Mouse (Mus musculus): Measurements from ENCODE around the gene Epha4. TPM values are rescaled to one million over a fixed set of nuclear protein-coding genes. Genes with fewer than 3 reads are reported as not detected.

The Epha4 gene
- total RNA-seq (2014; rRNA removed) (66.6 and 68.8 TPM in 2 replicates), polyA plus RNA-seq (2015; fragmentation: Nextera tagmentation; extraction: Ambion mirVana) (23.3 and 26.6 TPM in 2 replicates)

DNA sequence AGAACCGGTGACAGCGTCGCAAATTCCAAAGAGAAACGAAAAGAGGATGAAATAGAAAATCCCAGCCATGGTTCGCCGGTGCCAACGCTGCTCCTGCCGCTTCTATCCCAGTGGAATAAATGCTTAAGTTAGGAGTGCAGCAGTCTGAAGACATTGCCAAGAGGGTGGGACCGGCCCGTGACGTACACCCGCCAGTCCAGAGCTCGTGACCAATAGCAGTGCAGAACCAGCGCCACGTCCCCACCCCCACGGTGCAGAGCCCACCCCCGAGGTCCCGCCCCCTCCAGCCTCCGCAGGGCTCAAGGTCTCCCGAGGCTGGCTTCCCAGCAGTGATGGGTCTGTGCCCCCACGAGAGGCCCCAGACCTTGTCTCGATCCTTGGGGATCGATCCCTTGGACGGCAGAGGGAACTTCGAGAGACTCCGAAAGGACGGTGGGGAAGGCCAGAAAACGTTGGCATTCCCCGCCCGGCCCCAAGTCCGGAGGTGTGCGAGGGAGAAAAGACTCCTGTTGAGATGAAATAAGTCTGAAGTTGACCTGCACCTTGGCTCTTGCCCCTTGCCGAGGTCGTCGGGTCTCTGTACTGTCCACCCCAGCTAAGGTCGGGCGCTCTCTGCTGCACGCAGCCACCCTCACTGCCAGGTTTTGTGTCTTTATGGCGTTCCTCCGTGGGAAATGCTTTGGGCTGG lies at the start of gene Epha4:
Gene Epha4, minus strand, starts transcription at position 126 of the 688 bp plus-strand sequence.
- WGBS = under 1% methylated on average over 38 of the region's 40 CpGs
- H3K36me3 ChIP-seq (ENCODE audit: insufficient read depth, low read length) = no peaks in the 10 kb centered on the region
- peak within 1 kb of the TSS; percentile 61 for H3K4me3 ChIP-seq (ENCODE audit: low read depth, low read length)
- H3K27ac ChIP-seq (ENCODE audit: low read depth, low read length) = peak within 1 kb of the TSS; percentile 70
- DNase-seq (ENCODE audit: low spot score) (peak; percentile 93), ATAC-seq (ENCODE audit: low FRiP score) (peak; percentile 95)
- H3K9ac ChIP-seq (replicated peaks; ENCODE audit: low read length, poor library complexity, severe bottlenecking) = peak within 1 kb of the TSS; percentile 51
- peak within 1 kb of the TSS; percentile 79 for H3K4me2 ChIP-seq (ENCODE audit: low read depth, low read length, poor library complexity, severe bottlenecking)
- no peaks in the 10 kb centered on the region for H3K9me3 ChIP-seq (ENCODE audit: low read length)
- peaks cover 6% of the 10 kb centered on the region; the same call in 1 of the 2 replicates for H3K4me1 ChIP-seq (ENCODE audit: insufficient read depth, low read length)
- no peak for TF ChIP-seq CTCF (IDR thresholded peaks at IDR 0.05)
- H3K27me3 ChIP-seq (ENCODE audit: insufficient read depth, low read length) = no peaks in the 10 kb centered on the region

DNA sequence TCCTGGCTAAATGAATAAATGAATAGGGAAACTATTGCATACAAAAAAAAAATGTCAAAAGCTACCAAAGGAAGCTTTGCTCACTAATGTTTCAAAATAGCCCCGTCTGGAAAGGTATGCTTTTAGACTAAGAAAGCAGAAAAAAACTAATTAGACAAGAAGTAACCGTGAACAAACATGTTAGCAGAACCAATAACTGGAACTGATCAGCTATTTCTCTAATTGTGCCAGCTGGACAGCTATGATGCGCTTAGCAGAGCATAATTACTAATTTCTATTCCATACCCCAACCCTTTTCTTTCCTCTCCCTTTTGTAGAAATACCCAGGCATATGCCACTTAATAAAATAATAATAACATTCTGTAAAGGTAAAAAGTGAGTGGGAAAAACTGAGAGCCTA lies 41.3 kb upstream of the Epha4 start:
- no peaks in the 10 kb centered on the region for H3K27me3 ChIP-seq (ENCODE audit: insufficient read depth, low read length)
- no peak overlapping the region for H3K4me3 ChIP-seq (ENCODE audit: low read depth, low read length)
- no peak for DNase-seq (ENCODE audit: low spot score)
- no peak for TF ChIP-seq CTCF (IDR thresholded peaks at IDR 0.05)
- ATAC-seq (ENCODE audit: low FRiP score) = no peak
- H3K9ac ChIP-seq (replicated peaks; ENCODE audit: low read length, poor library complexity, severe bottlenecking) = no peak overlapping the region
- H3K9me3 ChIP-seq (ENCODE audit: low read length) = no peaks in the 10 kb centered on the region
- H3K36me3 ChIP-seq (ENCODE audit: insufficient read depth, low read length) = no peaks in the 10 kb centered on the region
- H3K4me2 ChIP-seq (ENCODE audit: low read depth, low read length, poor library complexity, severe bottlenecking) = no peak overlapping the region
- no peaks in the 10 kb centered on the region for H3K4me1 ChIP-seq (ENCODE audit: insufficient read depth, low read length)
- WGBS = 31% methylated on average over 3 of the region's 3 CpGs
- no peak overlapping the region for H3K27ac ChIP-seq (ENCODE audit: low read depth, low read length)

DNA sequence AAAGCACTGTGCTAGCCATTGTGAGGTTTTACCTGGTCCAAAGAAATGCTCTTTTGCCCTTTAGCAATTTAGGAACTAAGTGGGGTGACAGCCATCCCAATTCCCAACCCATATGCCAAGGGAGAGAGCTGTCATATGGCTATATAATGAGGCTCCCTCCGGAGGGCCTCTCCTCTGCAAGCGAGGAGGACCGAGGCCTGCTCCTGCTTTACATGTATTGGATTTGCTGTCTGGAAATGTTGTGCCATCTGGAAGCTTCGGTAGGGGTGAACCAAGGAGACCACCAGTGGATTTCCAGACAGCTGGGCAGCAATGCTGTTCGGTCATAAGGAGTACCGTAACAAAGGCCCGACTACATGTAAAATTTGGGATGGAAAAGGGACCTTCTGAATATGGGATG lies 37.0 kb upstream of the Epha4 start:
- no peak overlapping the region for H3K4me3 ChIP-seq (ENCODE audit: low read depth, low read length)
- WGBS = 74% methylated on average over 7 of the region's 7 CpGs
- H3K4me1 ChIP-seq (ENCODE audit: insufficient read depth, low read length) = no peaks in the 10 kb centered on the region
- DNase-seq (ENCODE audit: low spot score) = peak; percentile 38
- H3K27me3 ChIP-seq (ENCODE audit: insufficient read depth, low read length) = no peaks in the 10 kb centered on the region
- no peak for ATAC-seq (ENCODE audit: low FRiP score)
- no peak overlapping the region for H3K4me2 ChIP-seq (ENCODE audit: low read depth, low read length, poor library complexity, severe bottlenecking)
- TF ChIP-seq CTCF (IDR thresholded peaks at IDR 0.05) = no peak
- H3K36me3 ChIP-seq (ENCODE audit: insufficient read depth, low read length) = no peaks in the 10 kb centered on the region
- H3K27ac ChIP-seq (ENCODE audit: low read depth, low read length) = no peak overlapping the region
- no peaks in the 10 kb centered on the region for H3K9me3 ChIP-seq (ENCODE audit: low read length)
- no peak overlapping the region for H3K9ac ChIP-seq (replicated peaks; ENCODE audit: low read length, poor library complexity, severe bottlenecking)

DNA sequence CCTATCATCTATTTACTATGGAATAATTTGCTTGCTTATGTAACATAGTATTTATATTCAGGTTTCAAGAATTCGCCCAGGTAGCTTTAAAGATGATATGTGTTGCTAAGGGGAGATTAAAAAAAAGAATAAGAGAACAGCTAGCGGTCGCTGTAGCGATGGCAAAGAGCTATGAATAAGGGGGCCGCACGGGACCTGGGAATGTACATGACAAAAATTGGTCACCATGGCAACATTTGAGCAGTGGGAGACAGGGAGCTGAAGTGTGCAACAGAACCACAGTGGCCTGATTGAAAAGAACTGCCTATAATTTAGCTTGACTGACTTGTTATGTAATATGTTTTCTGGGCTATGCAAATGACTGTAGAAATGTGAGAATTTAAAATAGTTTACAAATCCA lies 30.8 kb upstream of the Epha4 start:
- no peak overlapping the region for H3K4me3 ChIP-seq (ENCODE audit: low read depth, low read length)
- H3K9ac ChIP-seq (replicated peaks; ENCODE audit: low read length, poor library complexity, severe bottlenecking) = no peak overlapping the region
- peak; percentile 78; the same call in 1 of the 2 replicates for ATAC-seq (ENCODE audit: low FRiP score)
- H3K36me3 ChIP-seq (ENCODE audit: insufficient read depth, low read length) = no peaks in the 10 kb centered on the region
- H3K4me1 ChIP-seq (ENCODE audit: insufficient read depth, low read length) = peaks cover 7% of the 10 kb centered on the region
- WGBS = 16% methylated on average over 6 of the region's 6 CpGs
- no peaks in the 10 kb centered on the region for H3K27me3 ChIP-seq (ENCODE audit: insufficient read depth, low read length)
- H3K9me3 ChIP-seq (ENCODE audit: low read length) = no peaks in the 10 kb centered on the region
- peak; percentile 62 for TF ChIP-seq CTCF (IDR thresholded peaks at IDR 0.05)
- peak; percentile 92 for DNase-seq (ENCODE audit: low spot score)
- H3K27ac ChIP-seq (ENCODE audit: low read depth, low read length) = peak overlapping the region; percentile 26; the same call in 1 of the 2 replicates
- no peak overlapping the region for H3K4me2 ChIP-seq (ENCODE audit: low read depth, low read length, poor library complexity, severe bottlenecking)

DNA sequence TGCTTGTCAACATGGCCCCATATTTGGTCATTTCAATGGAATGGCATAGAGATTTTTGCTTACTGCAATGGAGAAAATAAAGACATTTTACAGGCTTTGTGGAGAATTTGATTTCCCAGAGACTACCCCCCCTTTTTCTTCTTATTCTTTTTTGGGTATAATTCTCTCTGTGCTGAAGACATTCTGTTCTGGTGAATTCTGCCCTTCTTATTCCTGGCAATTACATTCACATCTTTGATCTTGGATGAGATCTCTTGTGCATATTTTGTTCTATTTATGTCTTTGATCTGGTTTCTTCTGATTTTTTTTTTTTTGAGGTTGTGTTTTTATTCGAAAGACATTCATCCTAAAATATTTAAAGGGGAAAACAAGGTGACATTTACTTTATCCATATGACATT lies 30.1 kb upstream of the Epha4 start:
- H3K4me1 ChIP-seq (ENCODE audit: insufficient read depth, low read length) = peaks cover 7% of the 10 kb centered on the region
- no peaks in the 10 kb centered on the region for H3K9me3 ChIP-seq (ENCODE audit: low read length)
- no peaks in the 10 kb centered on the region for H3K27me3 ChIP-seq (ENCODE audit: insufficient read depth, low read length)
- H3K36me3 ChIP-seq (ENCODE audit: insufficient read depth, low read length) = no peaks in the 10 kb centered on the region
- no peak for DNase-seq (ENCODE audit: low spot score)
- no peak overlapping the region for H3K9ac ChIP-seq (replicated peaks; ENCODE audit: low read length, poor library complexity, severe bottlenecking)
- no peak for TF ChIP-seq CTCF (IDR thresholded peaks at IDR 0.05)
- no peak overlapping the region for H3K4me2 ChIP-seq (ENCODE audit: low read depth, low read length, poor library complexity, severe bottlenecking)
- no peak overlapping the region; the same call in 1 of the 2 replicates for H3K27ac ChIP-seq (ENCODE audit: low read depth, low read length)
- WGBS = 43% methylated on average over 1 of the region's 1 CpGs
- no peak overlapping the region for H3K4me3 ChIP-seq (ENCODE audit: low read depth, low read length)
- no peak for ATAC-seq (ENCODE audit: low FRiP score)

DNA sequence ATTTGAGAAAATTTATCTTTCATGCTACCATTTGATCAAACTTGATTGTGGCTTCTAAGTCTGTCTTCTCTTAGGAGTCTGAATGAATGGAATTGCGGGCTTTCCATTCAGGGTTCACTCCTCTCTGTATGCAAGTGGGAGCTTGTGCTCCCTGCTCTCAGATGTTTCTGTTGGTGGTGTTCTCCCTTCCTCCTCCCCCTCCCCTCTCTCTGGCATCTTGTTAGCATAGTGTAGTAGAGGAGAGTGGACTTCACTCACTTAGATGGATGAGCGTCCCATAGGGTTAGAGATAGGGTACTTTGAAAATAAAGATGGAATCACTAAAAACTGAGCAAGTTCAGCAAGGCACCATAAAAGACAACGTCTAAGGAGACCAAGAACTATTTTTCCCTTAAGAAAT lies 29.4 kb upstream of the Epha4 start:
- Histone ChIP-seq H3K27me3 (ENCODE audit: insufficient read depth, low read length) (no peaks in the 10 kb centered on the region), H3K4me2 (ENCODE audit: low read depth, low read length, poor library complexity, severe bottlenecking) (no peak overlapping the region), H3K4me3 (ENCODE audit: low read depth, low read length) (no peak overlapping the region), H3K36me3 (ENCODE audit: insufficient read depth, low read length) (no peaks in the 10 kb centered on the region), H3K9ac (replicated peaks; ENCODE audit: low read length, poor library complexity, severe bottlenecking) (no peak overlapping the region), H3K27ac (ENCODE audit: low read depth, low read length) (no peak overlapping the region), H3K9me3 (ENCODE audit: low read length) (no peaks in the 10 kb centered on the region), H3K4me1 (ENCODE audit: insufficient read depth, low read length) (peaks cover 7% of the 10 kb centered on the region)
- 31% methylated on average over 3 of the region's 3 CpGs for WGBS
- TF ChIP-seq CTCF (IDR thresholded peaks at IDR 0.05) = no peak
- ATAC-seq (ENCODE audit: low FRiP score) (no peak), DNase-seq (ENCODE audit: low spot score) (no peak)

Data from midbrain, postnatal 0 days (tissue).